Mouse (Mus musculus) thymus, adult 2 months (tissue): Measurements from ENCODE around the gene Trio. TPM values are rescaled to one million over a fixed set of nuclear protein-coding genes. Genes with fewer than 3 reads are reported as not detected.
"Not testable (repeated sequence)": the region's sequence is repeated elsewhere in the genome, so short reads cannot be mapped to it uniquely, and the experiment has no call there.

Experiments
- DNase-seq: peaks from one replicate; pipeline ENCODE4 v3.0.0; 2021
- H3K27ac ChIP-seq: fragments of 200-500 bp; 2 replicates; pipeline ENCODE4 v1.5.1; 2012; ENCODE audit warnings: low read length, control low read depth; ENCODE audit not compliant: control insufficient read depth, insufficient read depth
- H3K27me3 ChIP-seq: fragments of 200-500 bp; 2 replicates; pipeline ENCODE4 v1.6.1; 2012; ENCODE audit warnings: mild to moderate bottlenecking, low read length, moderate library complexity, mixed read lengths; ENCODE audit not compliant: control insufficient read depth, insufficient read depth
- H3K36me3 ChIP-seq: fragments of 200-500 bp; 2 replicates; pipeline ENCODE4 v1.6.1; 2012; ENCODE audit warnings: mild to moderate bottlenecking, low read length, moderate library complexity; ENCODE audit not compliant: control insufficient read depth, insufficient read depth
- H3K4me1 ChIP-seq: fragments of 200-500 bp; replicated peaks from 2 replicates; pipeline ENCODE4 v1.6.1; 2012; ENCODE audit warnings: low read length; ENCODE audit not compliant: control insufficient read depth, insufficient read depth
- H3K4me3 ChIP-seq: fragments of 200-500 bp; 2 replicates; pipeline ENCODE4 v1.5.1; 2012; ENCODE audit warnings: mild to moderate bottlenecking, low read length, control low read depth, moderate library complexity; ENCODE audit not compliant: control insufficient read depth, insufficient read depth
- CTCF ChIP-seq: fragments of 200-500 bp; IDR thresholded peaks from 2 replicates; pipeline ENCODE4 v1.5.1; 2012; ENCODE audit warnings: mild to moderate bottlenecking, control low read depth, low read length, moderate library complexity, borderline replicate concordance; ENCODE audit not compliant: control insufficient read depth, poor library complexity, insufficient read depth; ENCODE audit errors: extremely low read depth
- POLR2A ChIP-seq: fragments of 200-500 bp; IDR thresholded peaks from 2 replicates; pipeline ENCODE4 v1.6.1; 2012; ENCODE audit warnings: mild to moderate bottlenecking, low read length, control low read depth, moderate library complexity; ENCODE audit not compliant: control insufficient read depth, poor library complexity, insufficient read depth; ENCODE audit errors: extremely low read depth
- WGBS: fragments of 180-500 bp; shearing (Covaris S2); methylation state at CpG from one replicate; pipeline ENCODE4 v1.1.7; 2018; 5-methylcytosine and 5-hydroxymethylcytosine counted together
- polyA plus RNA-seq: library from polyadenylated mRNA; depleted of rRNA; stranded (reverse); fragments of >200 nt; gene quantifications from 2 replicates; pipeline ENCODE4 v1.2.3, GENCODE M21; 2012

Gene Trio
- polyA plus RNA-seq, 1 experiment = 24.9 TPM

- H3K4me1 ChIP-seq = no peaks in the 10 kb centered on the region
- H3K36me3 ChIP-seq = no peaks in the 10 kb centered on the region
- TF ChIP-seq CTCF (no peak), POLR2A (no peak)
- no peaks in the 10 kb centered on the region for H3K27me3 ChIP-seq
- DNase-seq = no peak
- 94% methylated on average over 7 of the region's 7 CpGs for WGBS
- no peak overlapping the region for H3K27ac ChIP-seq
- no peak overlapping the region for H3K4me3 ChIP-seq
Observed at GRCm38 (mm10) chr15:27740080-27740479, 285.6 kb downstream of the Trio start.

- DNase-seq = no peak
- WGBS = 71% methylated on average over 4 of the region's 4 CpGs
- Histone ChIP-seq H3K4me1 (no peaks in the 10 kb centered on the region), H3K27ac (no peak overlapping the region), H3K4me3 (no peak overlapping the region), H3K27me3 (no peaks in the 10 kb centered on the region), H3K36me3 (no peaks in the 10 kb centered on the region)
- TF ChIP-seq CTCF (no peak), POLR2A (no peak)
Observed at GRCm38 (mm10) chr15:27731818-27732217, 293.8 kb downstream of the Trio start.

GRCm38 (mm10) chr15:27726228-27726627 lies 299.4 kb downstream of the Trio start:
- WGBS = 46% methylated on average over 6 of the region's 6 CpGs
- Histone ChIP-seq H3K27ac (peak overlapping the region; percentile 90), H3K4me1 (peaks cover 31% of the 10 kb centered on the region), H3K36me3 (no peaks in the 10 kb centered on the region), H3K27me3 (no peaks in the 10 kb centered on the region), H3K4me3 (no peak overlapping the region)
- DNase-seq = no peak
- TF ChIP-seq POLR2A = no peak
- no peak for TF ChIP-seq CTCF

GRCm38 (mm10) chr15:27724796-27725680 lies 300.6 kb downstream of the Trio start:
- peak overlapping the region; percentile 99 for H3K27ac ChIP-seq
- TF ChIP-seq CTCF = no peak
- peaks cover 31% of the 10 kb centered on the region for H3K4me1 ChIP-seq
- H3K4me3 ChIP-seq = no peak overlapping the region
- WGBS = 48% methylated on average over 9 of the region's 9 CpGs
- DNase-seq = no peak
- no peaks in the 10 kb centered on the region for H3K27me3 ChIP-seq
- no peaks in the 10 kb centered on the region for H3K36me3 ChIP-seq

- H3K4me3 ChIP-seq = no peak overlapping the region
- 12% methylated on average over 6 of the region's 6 CpGs for WGBS
- peak overlapping the region; percentile 99 for H3K27ac ChIP-seq
- TF ChIP-seq CTCF (no peak), POLR2A (0 out of 2 replicates have a peak, but pooled peaks have one; percentile 30)
- H3K4me1 ChIP-seq = peaks cover 31% of the 10 kb centered on the region
- H3K27me3 ChIP-seq = no peaks in the 10 kb centered on the region
- H3K36me3 ChIP-seq = no peaks in the 10 kb centered on the region
- DNase-seq = peak; percentile 58
Observed at GRCm38 (mm10) chr15:27724298-27724697, 301.4 kb downstream of the Trio start.

GRCm38 (mm10) chr15:27723746-27724145 lies 301.9 kb downstream of the Trio start:
- Histone ChIP-seq H3K36me3 (no peaks in the 10 kb centered on the region), H3K27me3 (no peaks in the 10 kb centered on the region), H3K4me3 (no peak overlapping the region), H3K27ac (peak overlapping the region; percentile 99), H3K4me1 (peaks cover 34% of the 10 kb centered on the region)
- no peak for DNase-seq
- TF ChIP-seq CTCF = no peak
- 82% methylated on average over 6 of the region's 6 CpGs for WGBS

GRCm38 (mm10) chr15:27720297-27720696 lies 305.4 kb downstream of the Trio start:
- H3K4me3 ChIP-seq, H3K36me3 ChIP-seq, H3K27me3 ChIP-seq, H3K27ac ChIP-seq, DNase-seq: not testable (repeated sequence)
- H3K4me1 ChIP-seq = peaks cover 24% of the 10 kb centered on the region
- 90% methylated on average over 8 of the region's 8 CpGs for WGBS
